14 mouse cellular contexts compared by ENCODE assay signal in genomic region chr7:36016926-36017753, GRCm38 (mm10).
DNase-seq lines count a peak whose midpoint lies in the region; ATAC-seq and TF ChIP-seq lines count a peak whose summit lies in the region.
"Had no signal": no experiment of that assay in that cellular context is flagged by ENCODE, and none has a peak within 500 bp of the region (broad histone marks: within the 10 kb centered on the region; RNA-seq: fewer than 3 reads in every experiment).

No protein-coding gene starts in this region.

- H3K9me3 ChIP-seq in hindbrain, embryonic 16.5 days (ENCODE audit: control insufficient read depth, low read length) = no peaks in the 10 kb centered on the region
- H3K9me3 ChIP-seq in hindbrain, embryonic 12.5 days (replicated peaks) = no peaks in the 10 kb centered on the region
- no peaks in the 10 kb centered on the region for H3K9me3 ChIP-seq in limb, embryonic 14.5 days (ENCODE audit: control insufficient read depth, low read length)
- H3K9me3 ChIP-seq: embryonic facial prominence, embryonic 13.5 days; midbrain, embryonic 15.5 days had no signal

- H3K36me3 ChIP-seq in hindbrain, embryonic 16.5 days (ENCODE audit: control insufficient read depth, insufficient read depth, low read length) = no peaks in the 10 kb centered on the region
- no peaks in the 10 kb centered on the region for H3K36me3 ChIP-seq in hindbrain, embryonic 12.5 days
- no peaks in the 10 kb centered on the region for H3K36me3 ChIP-seq in limb, embryonic 14.5 days (ENCODE audit: control insufficient read depth, insufficient read depth, low read length)
- H3K36me3 ChIP-seq: embryonic facial prominence, embryonic 13.5 days; midbrain, embryonic 15.5 days had no signal

- no peak overlapping the region for H3K9ac ChIP-seq in hindbrain, embryonic 16.5 days (ENCODE audit: low read depth, low read length)
- no peak overlapping the region for H3K9ac ChIP-seq in hindbrain, embryonic 12.5 days
- H3K9ac ChIP-seq in limb, embryonic 14.5 days (ENCODE audit: low read depth, low read length, severe bottlenecking) = no peak overlapping the region
- H3K9ac ChIP-seq: embryonic facial prominence, embryonic 13.5 days; midbrain, embryonic 15.5 days had no signal

- H3K4me1 ChIP-seq in hindbrain, embryonic 16.5 days (ENCODE audit: control insufficient read depth, insufficient read depth, low read depth, low read length) = no peaks in the 10 kb centered on the region
- H3K4me1 ChIP-seq in hindbrain, embryonic 12.5 days = no peaks in the 10 kb centered on the region
- peaks cover 2% of the 10 kb centered on the region; the same call in 1 of the 2 replicates for H3K4me1 ChIP-seq in limb, embryonic 14.5 days (ENCODE audit: control insufficient read depth, insufficient read depth, low read length)

- no peak for TF ChIP-seq CTCF in gastrocnemius, adult 2 months (IDR thresholded peaks at IDR 0.05)

- TF ChIP-seq POLR2A in limb, embryonic 14.5 days (IDR thresholded peaks at IDR 0.05; ENCODE audit: borderline replicate concordance, extremely low read depth, insufficient read depth, insufficient read length) = no peak

- H3K27me3 ChIP-seq in hindbrain, embryonic 16.5 days (replicated peaks; ENCODE audit: control insufficient read depth, insufficient read depth, low read length) = no peaks in the 10 kb centered on the region
- no peaks in the 10 kb centered on the region for H3K27me3 ChIP-seq in hindbrain, embryonic 12.5 days
- H3K27me3 ChIP-seq in limb, embryonic 14.5 days (ENCODE audit: control insufficient read depth, insufficient read depth, low read length) = no peaks in the 10 kb centered on the region
- H3K27me3 ChIP-seq: embryonic facial prominence, embryonic 13.5 days; midbrain, embryonic 15.5 days had no signal

- no peak overlapping the region for H3K4me2 ChIP-seq in hindbrain, embryonic 16.5 days (ENCODE audit: low read length)
- no peak overlapping the region for H3K4me2 ChIP-seq in hindbrain, embryonic 12.5 days (replicated peaks)
- H3K4me2 ChIP-seq in limb, embryonic 14.5 days (replicated peaks; ENCODE audit: low read depth, low read length, severe bottlenecking) = no peak overlapping the region
- H3K4me2 ChIP-seq: embryonic facial prominence, embryonic 13.5 days; midbrain, embryonic 15.5 days had no signal

- no peak overlapping the region for H3K4me3 ChIP-seq in hindbrain, embryonic 16.5 days (ENCODE audit: low read length)
- no peak overlapping the region for H3K4me3 ChIP-seq in hindbrain, embryonic 12.5 days
- H3K4me3 ChIP-seq in limb, embryonic 14.5 days (replicated peaks; ENCODE audit: low read length) = no peak overlapping the region
- no peak overlapping the region for H3K4me3 ChIP-seq in gastrocnemius, adult 2 months
- H3K4me3 ChIP-seq: embryonic facial prominence, embryonic 13.5 days; midbrain, embryonic 15.5 days had no signal

- 0 out of 2 replicates have a peak, but pooled peaks have one; percentile 34 for ATAC-seq in hindbrain, embryonic 16.5 days
- no peak; the same call in 1 of the 2 replicates for ATAC-seq in hindbrain, embryonic 12.5 days (ENCODE audit: low FRiP score)
- ATAC-seq in limb, embryonic 14.5 days (ENCODE audit: low FRiP score, low read depth) = no peak
- no peak for ATAC-seq in erythroblast, adult 5-6 weeks (replicated peaks; ENCODE audit: low FRiP score, poor library complexity, severe bottlenecking)
- ATAC-seq: forebrain, embryonic 16.5 days; midbrain, embryonic 15.5 days had no signal

- H3K27ac ChIP-seq in hindbrain, embryonic 16.5 days (ENCODE audit: low read depth, low read length) = no peak overlapping the region
- H3K27ac ChIP-seq in hindbrain, embryonic 12.5 days = no peak overlapping the region
- no peak overlapping the region for H3K27ac ChIP-seq in limb, embryonic 14.5 days (replicated peaks; ENCODE audit: low read depth, low read length)
- H3K27ac ChIP-seq in gastrocnemius, adult 2 months = no peak overlapping the region
- H3K27ac ChIP-seq: embryonic facial prominence, embryonic 13.5 days; midbrain, embryonic 15.5 days had no signal

- WGBS in hindbrain, embryonic 16.5 days = 65% methylated on average over 19 of the region's 19 CpGs
- WGBS in hindbrain, embryonic 12.5 days = 71% methylated on average over 19 of the region's 19 CpGs
- WGBS in limb, embryonic 14.5 days = 31% methylated on average over 19 of the region's 19 CpGs

- DNase-seq in R1 (ENCODE audit: low read depth, low spot score) (peak; percentile 55), liver (no peak)
- peak; percentile 52 for DNase-seq in forelimb bud, embryonic 11.5 days (ENCODE audit: low read depth, low spot score)
- peak; percentile 6 for DNase-seq in limb, embryonic 14.5 days (ENCODE audit: low spot score)
- no peak for DNase-seq in gastrocnemius, adult 2 months
- DNase-seq: adrenal gland, postnatal 25 days; heart, postnatal 4 days; lung, postnatal 10 days had no signal

- intact Hi-C loops in gastrocnemius, adult 2 months (cut with DNase I) = no loop called here

Comparison
In these comparisons a context has a peak if more than half of its experiments do, and no peak if none do; other contexts are left out.
1. DNase-seq: peak in R1 (single experiment), forelimb bud, embryonic 11.5 days (single experiment) and limb, embryonic 14.5 days (single experiment); none in gastrocnemius, adult 2 months (single experiment) and liver (single experiment).